Mouse (Mus musculus): ENCODE measurements around the gene Rpl14.

Rpl14 gene

DNA sequence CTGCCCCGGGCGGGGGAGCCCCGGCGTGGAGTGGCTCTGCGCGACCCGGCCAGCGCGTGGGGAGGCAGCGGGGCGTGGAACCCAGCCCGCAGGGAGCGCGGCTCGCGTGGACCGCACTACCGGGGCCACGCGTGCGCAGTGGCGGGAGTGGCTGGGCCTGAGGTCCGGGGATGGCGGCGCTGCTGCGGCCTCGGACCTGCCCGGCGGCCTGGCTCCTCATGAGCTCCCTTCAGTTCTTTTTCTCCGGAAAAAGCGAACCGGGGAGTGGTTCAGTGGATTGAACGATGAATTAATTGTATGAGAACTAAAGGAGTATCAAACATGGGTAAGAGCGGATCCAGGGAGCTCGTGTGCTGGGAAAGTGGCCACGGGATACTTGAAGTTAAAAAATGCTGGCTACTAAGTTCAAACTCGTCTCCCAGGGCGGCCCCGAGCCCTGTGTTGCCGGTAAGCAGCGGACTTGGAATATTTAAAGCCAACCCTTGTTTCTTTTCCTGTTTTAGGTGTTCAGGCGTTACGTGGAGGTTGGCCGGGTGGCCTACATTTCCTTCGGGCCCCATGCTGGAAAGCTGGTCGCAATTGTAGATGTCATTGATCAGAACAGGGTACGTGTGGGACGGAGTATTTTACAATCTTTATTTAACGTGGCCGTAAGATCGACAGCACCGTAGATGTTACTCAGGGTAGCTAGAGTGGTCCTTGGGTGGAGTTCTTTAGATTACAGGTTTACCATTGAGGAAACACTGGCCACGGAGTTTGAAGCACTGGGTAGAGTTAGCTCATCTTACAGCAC is 545 bp downstream of the Rpl14 start:
- DNase-seq (ENCODE audit: low spot score): no peak

DNA sequence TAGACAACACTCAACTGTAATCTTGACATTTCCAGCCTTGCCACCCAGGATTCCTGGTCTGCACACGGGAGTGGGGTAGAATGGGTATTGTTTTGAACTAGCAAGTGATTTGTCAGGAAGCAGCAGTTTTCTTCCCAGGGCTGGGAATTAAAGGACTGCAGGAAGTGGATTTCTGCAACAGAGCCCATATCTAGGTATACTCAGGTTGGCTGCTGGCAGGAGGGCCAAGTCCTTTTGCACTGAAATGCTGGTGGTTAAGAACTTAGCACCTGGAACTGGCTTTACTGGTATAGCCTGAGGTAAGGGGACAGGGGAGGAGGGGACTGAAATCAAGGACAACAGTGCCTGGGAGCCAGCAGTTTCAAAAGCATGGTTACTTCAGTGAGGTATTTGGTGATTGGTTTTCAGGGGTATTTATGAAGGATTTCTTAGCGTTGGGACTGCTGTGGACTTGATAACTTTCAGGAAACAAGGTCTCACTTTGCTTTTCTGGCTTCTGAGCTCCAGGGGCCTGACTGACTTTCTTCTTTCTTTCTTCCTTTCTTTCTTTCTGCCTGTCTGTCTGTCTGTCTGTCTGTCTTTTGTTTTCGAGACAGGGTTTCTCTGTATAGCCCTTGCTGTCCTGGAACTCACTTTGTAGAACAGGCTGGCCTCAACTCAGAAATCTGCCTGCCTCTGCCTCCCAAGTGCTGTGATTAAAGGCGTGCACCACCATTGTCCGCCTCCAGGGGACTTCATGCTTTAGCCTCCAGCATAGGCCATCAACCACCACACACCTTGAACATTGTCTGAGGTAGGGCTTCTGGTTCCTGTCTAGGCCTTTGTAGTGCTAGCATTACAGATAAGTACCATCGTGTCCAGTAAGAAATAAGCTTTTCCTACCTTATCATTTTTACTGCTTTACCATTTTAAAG is 4.8 kb downstream of the Rpl14 start:
- DNase-seq (ENCODE audit: low spot score): no peak

DNA sequence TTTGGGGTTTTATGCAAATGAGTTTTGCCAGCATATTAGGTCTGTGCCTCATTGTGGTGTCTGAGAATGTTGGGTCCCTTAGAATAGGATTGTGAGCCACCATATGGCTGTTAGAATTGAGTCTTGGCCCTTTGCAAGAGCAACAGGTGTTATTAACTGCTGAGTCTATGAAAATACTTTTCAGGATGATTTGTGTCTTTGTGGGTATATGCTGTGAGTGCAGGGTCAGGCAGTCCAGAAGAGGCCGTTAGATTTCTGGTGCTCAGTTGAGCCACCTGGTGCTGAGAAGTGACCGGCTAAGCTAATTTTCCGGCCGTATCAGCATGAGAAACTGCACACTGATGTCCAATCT is 5.4 kb downstream of the Rpl14 start:
- no peak for DNase-seq (ENCODE audit: low spot score)

DNA sequence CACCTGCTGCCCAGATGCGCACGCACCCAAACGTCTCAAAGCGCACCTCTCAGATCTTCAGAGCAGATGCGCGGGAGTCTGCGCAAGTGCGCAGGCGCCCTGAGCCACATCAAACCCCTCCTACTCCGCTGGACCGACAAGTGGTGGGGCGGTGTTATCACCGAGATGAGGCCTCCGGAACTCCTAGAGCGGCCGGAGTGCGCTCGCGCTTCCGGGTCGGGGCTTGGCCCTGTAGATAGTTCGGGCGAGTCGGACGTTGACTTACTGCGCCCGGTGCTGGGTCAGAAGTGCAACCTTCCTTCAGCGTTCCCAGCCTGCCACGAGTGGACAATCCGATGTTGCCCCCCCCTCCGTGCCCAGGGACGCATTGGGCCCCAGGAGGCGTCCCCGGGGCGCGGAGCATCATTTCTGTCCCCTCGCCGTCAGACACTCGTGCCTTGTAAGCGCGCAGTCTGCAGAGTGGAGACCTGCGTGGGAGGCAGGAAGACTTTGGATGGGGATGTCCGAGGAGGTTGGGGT is 5.9 kb downstream of the Rpl14 start:
- DNase-seq (ENCODE audit: low spot score): peak; percentile 57

DNA sequence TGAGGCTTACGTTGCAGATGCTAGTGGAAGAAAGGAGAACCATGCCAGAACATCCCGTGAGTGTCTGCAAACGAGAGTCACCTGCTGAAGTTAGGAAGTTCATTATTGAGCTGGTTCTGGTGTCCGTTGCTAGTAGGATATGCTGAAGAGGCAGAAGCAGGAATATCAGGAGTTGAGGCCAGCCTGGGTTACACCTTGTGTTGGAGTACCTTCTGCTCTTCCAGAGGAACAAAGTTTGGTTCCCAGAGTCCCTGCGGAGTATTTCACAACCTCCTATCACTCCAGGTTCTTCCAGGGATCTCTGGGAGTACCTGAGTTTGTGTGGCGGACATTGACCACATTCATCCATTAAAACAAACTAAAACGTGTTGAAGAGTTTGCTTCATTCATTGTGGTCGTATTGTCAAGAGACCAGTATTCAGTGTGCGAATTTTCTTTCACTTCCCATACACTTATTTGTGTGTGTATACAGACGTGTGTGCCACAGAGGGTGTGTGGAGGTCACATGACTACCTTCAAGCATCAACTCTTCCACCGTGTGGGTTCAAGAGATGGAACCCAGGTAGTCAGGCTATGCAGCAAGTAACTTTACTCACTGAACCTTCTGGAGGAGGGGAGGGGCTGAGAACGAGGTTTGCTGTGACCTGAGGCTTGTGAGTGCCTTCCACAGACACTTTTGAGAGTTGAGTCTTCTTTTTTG is 6.6 kb downstream of the Rpl14 start:
- no peak for DNase-seq (ENCODE audit: low spot score)

DNA sequence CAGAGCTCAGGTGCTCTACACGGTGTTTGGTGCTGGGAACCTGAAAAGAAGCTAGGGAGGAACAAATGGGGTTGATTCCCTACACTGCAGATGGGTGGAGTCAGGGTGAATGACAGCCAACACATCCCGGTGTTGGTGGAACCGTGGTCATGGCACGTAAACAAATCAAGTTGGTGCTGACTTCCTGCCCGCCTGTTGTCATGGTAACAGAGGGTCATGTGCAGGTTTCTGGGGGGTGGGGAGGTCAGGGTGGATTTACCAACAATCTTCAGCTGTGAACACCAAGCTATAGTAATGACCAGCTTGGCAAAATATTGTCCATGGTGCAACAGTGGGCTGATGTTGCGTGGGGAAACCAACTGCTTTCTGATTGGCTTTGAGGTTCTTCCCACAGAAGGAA is 7.5 kb downstream of the Rpl14 start:
- DNase-seq (ENCODE audit: low spot score): no peak

- no peak for DNase-seq (ENCODE audit: low spot score)
Measured at GRCm38 (mm10) chr9:120579808-120580207, 8.6 kb downstream of the Rpl14 start.

DNA sequence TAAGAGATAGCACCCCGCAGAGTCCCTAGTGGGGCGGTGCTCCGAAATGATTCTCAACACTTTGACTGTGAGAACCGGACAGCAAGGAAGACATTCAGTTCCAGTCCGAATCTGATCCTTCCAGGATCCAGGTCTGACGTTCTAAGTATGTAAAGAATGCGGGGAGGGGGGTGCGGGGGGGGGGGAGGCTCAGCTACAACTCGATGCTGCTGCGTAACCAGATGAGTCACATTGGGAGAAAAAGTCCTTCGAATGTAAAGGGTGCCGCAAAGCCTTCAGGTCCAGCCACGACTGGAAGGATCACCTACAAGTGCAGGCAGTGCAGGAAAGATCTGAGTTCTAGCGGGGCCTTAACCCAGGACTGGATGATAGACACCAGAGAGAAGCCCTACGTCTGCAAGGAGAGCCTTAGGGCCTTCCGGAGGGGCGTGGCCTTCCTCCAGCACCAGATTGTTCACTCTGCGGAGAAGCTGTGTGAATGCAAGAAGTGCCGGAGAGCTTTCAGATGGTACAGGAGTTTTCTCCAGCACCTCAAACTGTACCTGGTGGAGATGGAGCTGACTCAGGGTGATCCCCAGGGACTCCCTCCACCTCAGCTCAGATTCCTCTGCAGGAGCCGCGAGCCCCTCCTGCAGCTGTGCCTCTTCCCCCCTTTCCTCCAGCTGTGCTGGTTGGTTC is 10.8 kb downstream of the Rpl14 start:
- DNase-seq (ENCODE audit: low spot score): no peak

DNA sequence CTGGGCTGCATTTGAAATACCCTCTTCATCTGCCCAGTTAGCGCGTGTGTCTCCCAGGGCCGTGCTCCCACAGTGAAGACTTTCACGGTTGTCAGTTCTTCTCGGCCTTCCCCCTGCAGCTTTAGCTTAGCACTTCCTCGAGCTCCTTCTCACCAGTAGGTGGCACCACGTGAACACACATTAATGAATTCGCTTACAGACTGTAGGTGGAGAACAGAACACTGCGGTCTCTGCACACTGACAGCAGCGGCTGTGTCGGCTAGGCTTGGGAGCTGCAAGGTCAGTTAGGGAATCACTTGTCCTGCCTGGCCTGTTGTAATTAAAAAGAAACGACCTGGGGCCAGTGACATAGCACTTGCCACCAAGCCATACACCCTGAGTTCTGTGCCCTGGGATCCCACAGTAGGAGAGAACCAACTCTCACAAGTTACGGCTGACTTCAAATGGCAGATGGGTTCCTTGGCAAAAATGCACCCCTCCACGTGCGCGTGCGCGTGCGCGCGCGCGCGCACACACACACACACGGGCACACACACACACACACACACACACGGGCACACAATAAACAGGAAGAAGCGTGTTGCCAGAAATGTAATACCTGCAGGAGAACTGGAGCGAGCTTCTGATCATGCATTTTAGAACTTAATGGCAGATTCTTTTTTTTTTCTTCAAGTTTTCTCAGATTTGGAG is 11.5 kb downstream of the Rpl14 start:
- DNase-seq (ENCODE audit: low spot score): peak; percentile 70

DNA sequence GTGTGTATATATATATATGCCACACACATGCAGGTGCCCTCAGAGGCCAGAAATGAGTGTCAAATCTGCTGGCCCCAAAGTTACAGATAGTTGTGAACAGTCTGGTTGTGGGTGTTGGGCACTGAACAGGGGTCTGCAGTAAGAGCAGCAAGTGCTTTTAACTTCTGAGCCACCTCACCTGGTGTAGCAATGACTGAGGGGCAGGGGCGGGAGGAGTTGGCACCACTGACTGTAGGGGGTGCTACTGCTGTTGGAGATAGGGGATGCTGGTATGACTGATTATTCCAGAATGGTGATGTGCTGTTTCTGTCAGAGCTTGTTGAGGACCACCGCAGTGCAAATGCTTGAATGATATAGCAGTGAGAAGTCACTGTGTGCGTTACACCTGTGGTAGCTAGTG is 12.1 kb downstream of the Rpl14 start:
- DNase-seq (ENCODE audit: low spot score): no peak

DNA sequence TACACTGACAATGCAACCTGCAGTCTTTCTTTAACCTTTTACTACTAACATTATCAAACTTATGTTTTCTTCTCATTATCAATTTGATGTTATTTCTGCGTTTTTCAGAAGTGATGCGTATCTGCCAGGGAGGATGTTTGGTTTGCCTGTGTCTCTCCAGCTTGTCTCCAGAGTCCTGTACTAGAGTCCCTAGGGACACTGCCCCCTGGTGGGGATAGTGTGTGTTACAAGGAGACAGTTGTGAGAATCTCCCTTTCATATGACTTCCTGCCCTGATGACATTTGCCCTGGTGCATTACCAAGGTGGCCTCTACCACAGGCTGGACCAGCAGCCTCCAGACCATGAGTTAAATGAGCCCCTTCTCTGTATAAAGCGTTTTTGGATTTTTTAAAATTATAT is 15.3 kb downstream of the Rpl14 start:
- no peak for DNase-seq (ENCODE audit: low spot score)

- no peak for DNase-seq (ENCODE audit: low spot score)
Measured at GRCm38 (mm10) chr9:120591490-120591889, 20.2 kb downstream of the Rpl14 start.

DNA sequence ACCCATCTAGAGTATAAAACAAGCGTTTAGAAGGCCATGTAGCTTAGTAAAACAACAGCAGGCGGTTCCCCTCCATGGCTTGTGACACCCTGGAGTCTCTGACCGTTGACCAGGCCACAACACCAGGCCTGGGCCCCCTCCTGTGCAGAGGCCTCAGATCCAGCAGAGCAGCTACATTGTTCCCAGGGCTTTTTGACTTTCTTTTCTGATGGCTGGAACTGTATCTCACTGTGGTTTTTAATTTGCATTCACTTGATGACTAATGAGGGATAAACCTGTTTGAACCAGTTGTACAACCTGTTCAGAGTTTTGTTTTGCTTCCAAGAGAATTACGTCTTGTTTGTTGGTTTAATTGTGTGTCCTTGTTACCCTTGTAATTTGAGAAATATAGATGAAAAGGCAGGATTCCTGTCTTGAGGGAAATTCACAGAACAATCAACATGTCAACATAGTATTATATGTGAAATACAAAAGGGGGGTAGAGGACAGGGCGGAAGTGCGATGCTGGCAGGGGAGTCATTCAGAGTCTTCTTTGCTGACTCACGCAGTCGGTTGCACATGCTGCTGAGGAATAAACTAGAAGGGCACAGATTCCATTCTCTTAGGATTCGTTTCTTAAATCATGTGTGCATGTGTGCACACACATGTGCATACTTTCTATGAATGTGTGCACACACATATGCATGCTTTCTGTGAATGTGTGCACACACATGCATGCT is 22.3 kb downstream of the Rpl14 start:
- DNase-seq (ENCODE audit: low spot score): no peak

DNA sequence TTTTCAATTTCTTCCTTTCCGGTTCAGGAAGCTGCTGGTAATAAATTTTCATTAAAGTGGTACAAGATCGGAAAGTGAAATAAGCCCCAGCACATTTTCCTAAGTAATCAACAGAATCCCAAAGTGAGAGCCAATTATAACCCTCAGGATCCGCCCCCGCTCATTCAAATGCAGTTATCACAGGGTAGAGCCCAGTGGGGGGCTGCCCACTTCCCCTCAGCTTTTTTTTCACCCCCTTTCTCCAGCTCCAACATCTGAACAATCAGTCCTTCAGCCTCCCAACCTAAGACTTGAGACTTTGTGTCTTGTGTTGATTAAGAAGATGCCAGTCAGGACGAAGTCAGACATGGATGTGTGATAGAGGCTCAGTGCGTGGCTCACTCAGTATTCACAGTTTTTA is 23.6 kb downstream of the Rpl14 start:
- no peak for DNase-seq (ENCODE audit: low spot score)

- no peak for DNase-seq (ENCODE audit: low spot score)
Measured at GRCm38 (mm10) chr9:120595306-120595705, 24.1 kb downstream of the Rpl14 start.

- DNase-seq (ENCODE audit: low spot score): peak; percentile 42
Measured at GRCm38 (mm10) chr9:120601488-120602171, 30.4 kb downstream of the Rpl14 start.

DNA sequence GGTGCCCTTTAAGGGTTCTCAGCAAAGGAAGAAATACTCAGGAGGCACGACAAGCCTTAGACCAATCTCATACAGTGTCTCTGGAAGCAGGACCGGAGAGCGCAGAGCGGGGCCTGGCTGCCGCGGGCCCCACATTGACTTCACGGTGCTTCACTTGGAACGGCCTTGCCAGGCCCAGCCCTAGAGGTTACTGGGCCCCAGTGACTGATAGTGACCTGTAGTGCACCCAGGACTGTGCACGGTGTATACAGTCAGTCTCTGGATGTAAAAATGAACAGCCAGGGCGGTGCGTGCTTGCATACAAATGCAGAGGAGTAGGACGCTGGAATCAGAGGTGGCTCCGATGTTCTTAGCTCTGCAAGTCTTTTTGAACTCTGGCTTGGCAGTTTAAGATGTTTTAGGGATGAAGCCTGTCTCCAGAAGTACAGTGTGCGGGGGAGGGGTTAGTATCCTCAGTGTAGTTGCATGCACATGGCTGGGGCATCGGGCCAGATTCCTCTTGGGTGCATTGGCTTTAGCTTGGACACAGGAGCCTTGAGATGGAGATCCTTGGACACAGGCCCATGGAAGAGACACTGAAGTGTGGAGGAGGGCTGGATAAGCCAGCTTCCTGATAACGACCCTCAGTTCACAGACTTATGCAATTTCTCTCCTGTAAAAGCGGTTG is 31.1 kb downstream of the Rpl14 start:
- no peak for DNase-seq (ENCODE audit: low spot score)

GRCm38 (mm10) chr9:120602839-120603511 is 31.7 kb downstream of the Rpl14 start:
- DNase-seq (ENCODE audit: low spot score): peak; percentile 73

GRCm38 (mm10) chr9:120603512-120603908 is 32.3 kb downstream of the Rpl14 start:
- no peak for DNase-seq (ENCODE audit: low spot score)

Data from urinary bladder, postnatal 10 days (tissue).